Mouse (Mus musculus) A20 (cell line): ENCODE data around the gene Psmg4.

Source experiments
- DNase-seq: peaks from one replicate; pipeline ENCODE4 v3.0.0-alpha.2; 2011; ENCODE audit warnings: low read depth, low spot score

Gene Psmg4

DNA sequence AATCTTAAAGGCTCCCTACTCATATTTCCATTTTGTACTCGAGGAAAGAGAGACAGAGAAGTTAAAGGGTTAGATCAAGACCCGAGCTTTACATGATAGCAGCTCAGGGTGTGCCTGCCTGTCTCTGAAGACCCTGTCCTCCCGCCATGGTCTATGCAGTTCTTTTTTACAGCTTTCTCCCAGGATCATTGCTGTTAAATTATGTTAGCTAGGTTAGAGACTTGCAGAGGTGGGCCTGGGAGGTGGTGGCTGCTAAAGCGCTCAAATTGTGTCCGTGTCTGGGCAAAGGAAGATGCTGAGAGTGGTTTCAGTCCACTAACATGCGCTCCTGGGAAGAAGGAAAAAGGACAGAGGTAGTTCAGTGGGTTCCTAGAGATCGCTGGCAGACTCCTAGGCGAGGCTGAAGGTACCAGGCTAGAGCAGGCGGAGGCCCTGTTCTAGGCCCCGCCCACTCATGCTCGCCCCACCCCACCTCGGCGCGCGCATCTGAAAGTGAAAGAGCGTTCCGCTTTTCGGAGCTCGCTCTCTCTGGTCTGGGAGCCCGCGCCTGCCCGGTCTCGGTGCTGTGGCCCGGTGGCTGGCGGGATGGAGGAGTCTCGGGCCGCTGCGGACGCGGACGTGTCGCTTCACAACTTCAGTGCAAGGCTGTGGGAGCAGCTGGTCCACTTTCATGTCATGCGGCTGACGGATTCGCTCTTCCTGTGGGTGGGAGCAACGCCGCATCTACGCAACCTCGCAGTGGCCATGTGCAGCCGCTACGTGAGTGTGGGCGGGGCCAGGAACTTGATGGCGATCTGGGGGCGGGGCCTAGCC, at the start of gene Psmg4:
Gene Psmg4, plus strand, starts transcription at position 474 of the 813 bp plus-strand sequence.
- DNase-seq, result peak; percentile 97

DNA sequence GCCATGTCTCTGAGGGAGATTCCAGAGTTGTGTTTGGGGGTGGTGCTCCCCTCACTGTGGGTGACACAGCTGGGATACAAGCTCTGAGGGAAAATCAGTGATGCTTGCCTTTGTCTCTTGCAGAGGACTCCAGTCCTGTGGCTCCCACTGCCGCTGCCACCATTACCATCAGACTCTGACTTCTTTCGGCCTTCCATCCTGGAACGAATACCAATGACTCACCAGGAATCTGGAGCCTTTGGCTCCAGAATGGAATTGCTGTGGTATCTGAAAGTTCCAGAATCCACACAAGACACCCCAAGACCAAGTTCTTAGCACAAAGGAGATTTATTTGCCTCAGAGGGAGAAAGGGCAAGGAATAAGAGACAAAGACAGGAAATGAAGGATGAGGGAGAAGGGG, 49.7 kb upstream of the Psmg4 start:
- DNase-seq, result no peak

DNA sequence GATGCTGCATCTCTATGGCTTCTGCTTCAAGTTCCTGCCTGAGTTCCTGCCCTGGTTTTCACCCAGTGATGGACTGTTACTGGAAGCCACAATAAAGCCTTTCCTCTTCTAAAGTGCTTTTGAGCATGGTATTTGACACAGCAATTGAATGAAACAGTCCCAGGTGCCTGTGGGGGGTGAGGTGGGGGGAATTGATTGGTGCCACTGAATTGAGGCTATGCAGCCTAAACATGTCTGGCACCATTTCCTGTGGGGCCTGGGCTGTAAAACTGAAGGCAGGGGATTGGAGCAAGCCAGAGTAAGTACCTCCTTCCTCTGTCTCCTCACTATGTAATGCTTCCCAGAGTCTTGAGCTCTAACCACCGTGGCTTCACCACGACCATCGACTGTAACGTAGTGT, 48.1 kb upstream of the Psmg4 start:
- DNase-seq, result no peak

DNA sequence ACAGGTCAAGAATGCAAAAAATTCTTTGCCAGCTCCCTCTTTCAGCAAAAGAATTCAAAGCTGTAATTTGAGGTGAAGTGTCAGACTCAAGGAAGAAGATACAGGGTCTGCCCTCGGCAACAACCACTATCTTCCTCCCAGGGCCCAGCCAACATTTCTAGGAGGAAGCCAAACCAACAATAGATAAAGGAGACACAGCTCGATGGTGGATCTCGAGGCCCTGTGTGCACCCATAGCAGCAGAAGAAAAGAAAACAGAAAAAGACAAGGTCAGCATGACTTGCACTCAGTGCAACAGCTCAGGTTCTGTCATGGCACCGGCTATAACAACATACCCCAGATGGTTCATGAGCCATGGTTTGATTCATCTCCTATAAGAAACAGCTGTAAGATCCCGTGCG, 46.3 kb upstream of the Psmg4 start:
- DNase-seq, result no peak

DNA sequence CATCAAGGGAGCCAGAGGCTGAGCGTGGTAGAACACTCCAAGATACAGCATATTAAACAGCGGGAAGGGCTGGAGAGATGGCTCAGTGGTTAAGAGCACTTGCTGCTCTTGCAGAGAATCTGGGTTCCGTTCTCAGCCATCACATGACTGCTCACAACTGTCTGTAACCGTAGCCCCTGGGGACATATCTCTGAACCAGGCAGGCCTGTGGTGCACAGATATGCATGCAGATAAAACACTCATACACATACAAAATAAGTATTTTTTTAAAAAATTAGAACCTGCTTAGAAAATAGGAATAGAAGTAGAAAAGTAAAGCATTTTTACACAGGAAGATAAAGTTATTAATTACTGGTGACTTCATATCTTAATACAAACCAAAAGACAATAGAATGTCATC, 43.9 kb upstream of the Psmg4 start:
- DNase-seq, result no peak

DNA sequence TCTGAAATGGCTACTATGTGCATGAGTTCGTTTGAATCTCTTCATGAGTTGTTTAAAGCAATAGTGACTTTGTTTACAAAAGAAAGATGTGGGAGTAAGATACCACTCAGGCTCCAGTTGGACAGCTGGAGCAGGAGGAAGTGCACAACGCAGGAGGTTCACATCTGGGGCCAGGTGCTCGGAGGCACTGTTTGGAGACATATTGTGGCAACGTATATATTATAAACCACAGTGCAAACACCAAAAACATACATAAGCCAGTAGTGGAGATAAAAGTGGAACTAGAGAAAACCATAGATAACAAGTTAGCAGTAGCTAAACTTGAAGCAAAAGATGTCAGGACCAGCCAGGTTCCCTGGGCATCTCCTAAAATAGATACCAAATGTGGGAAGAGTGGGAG, 43.4 kb upstream of the Psmg4 start:
- no peak for DNase-seq

DNA sequence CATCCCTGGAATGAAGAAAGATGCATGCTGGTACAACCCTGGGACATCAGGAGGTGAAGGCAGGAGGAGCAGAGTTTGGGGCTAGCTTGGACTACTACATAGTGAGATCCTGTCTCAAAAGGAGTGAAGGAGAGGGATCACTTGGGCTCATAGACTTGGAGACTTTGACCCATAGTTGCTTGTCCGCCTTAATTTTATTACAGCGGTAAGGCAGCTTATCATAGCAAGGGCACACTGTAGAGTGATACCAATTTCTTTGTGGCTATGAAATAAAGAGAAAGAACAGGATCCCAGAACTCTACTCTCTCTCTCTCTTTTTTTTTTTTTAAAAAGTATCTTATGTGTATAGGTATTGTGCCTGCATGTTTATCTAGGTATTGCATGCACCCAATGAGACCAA, 42.2 kb upstream of the Psmg4 start:
- DNase-seq, result no peak

DNA sequence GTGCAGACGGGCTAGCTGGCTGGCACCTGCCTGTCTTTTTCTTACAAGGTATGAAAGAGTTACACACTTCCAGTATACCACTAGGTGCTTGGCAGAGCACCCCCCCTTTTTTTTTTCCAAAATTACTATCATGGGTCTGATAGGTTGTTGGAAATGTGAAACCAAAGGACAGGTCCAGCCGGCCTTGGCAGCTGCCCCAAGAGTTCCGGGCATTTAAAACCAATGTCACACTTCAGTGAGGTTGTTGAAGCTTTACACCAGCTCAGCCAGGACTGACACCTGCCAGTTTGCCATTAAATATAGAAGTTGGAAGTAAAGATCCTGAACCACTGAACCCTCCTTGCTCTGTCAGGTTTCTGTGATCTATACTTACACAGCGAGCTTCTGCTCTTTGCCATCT, 37.1 kb upstream of the Psmg4 start:
- no peak for DNase-seq

DNA sequence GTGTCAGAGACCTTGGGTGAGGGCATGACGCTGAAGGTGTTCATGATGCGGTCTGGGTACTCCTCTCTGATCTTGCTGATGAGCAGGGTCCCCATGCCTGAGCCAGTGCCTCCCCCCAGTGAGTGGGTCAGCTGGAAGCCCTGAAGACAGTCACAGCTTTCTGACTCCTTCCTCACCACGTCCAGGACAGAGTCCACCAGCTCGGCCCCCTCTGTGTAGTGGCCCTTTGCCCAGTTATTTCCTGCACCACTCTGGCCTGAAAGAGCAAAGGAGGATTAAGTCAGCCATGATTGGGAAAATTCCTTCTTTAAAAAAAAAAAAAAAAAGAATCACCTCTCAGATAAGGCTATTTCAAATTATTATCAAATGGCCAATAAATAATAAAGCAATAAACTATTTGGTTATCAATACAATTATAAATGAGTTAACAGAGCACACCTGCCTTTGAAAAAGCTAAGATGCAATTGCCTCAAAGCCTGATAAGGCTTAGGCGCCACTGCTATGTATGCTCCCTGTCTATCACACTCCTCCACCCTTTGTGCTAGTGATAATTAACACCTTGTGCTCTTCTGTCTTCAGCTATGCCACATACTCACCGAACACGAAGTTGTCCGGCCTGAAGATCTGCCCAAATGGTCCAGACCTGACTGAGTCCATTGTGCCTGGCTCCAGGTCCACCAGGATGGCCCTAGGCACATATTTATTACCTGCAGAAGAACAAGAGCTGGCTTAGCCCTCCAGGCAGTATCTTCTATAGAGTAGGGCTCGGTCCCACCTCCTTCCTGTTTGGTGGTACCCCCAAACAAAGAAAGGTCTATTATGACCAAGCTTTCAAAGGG, 34.3 kb upstream of the Psmg4 start:
- no peak for DNase-seq

DNA sequence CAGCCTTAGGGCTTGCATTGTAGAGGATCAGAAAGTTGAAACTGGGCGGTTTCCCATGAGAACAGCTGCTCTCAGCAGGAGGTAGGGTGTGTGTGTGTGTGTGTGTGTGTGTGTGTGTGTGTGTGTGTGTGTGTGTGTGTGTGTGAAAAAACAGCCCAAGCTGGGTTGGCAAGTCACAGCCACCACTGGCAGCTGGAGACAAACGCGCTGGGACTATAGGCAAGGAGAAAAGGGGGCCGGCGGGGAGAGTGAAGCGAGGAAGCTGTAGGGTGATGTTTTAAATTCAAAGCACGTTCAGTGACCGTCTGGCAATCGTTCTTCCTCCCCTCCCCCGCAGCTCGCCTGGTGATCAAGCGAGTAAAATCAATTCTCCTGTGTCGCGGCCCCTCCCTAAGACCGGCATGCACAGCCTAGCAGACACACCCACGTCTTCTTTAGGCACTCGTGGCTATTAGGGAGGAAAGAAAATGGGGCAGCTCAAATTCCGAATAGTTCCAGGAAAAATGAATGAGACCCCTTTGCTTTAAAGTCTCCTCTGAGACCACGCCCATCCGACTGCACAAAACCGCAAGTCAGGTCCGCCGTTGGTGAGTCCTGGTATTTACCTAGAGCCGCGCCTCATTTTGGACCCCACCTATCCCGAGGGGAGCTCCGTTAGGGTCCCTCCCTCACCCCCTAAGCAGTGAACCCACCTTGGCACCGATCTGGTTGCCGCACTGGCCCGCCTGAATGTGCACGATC, 33.1 kb upstream of the Psmg4 start:
- DNase-seq, result peak; percentile 86

DNA sequence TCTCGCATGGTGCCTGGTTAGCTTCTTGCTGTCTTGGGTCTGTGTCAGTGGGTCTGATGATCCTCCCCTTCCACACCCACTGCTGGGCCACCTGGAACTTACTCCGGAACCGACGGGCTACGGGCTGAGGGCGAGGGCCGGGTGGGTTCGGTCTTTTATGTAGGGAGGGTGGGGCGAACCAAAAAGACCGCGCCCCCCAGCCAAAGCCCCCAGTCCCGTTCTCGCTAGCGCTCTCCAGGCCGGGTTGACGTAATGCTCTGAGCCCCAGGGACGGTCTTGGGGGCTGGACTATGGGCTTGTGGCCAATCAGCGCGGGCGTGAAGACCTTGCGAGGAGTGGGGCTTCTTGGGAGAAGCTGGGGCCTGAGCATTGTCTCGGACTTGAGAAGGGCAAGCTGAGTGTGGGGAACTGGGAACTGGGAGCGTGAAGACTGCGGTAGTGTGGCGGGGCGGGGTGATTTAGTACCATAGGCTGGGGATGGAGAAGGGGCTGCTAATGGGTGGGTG, 32.5 kb upstream of the Psmg4 start, which contains the start of gene Tubb2b:
Gene Tubb2b, minus strand, starts transcription at position 241 of the 506 bp plus-strand sequence.
- peak; percentile 94 for DNase-seq

DNA sequence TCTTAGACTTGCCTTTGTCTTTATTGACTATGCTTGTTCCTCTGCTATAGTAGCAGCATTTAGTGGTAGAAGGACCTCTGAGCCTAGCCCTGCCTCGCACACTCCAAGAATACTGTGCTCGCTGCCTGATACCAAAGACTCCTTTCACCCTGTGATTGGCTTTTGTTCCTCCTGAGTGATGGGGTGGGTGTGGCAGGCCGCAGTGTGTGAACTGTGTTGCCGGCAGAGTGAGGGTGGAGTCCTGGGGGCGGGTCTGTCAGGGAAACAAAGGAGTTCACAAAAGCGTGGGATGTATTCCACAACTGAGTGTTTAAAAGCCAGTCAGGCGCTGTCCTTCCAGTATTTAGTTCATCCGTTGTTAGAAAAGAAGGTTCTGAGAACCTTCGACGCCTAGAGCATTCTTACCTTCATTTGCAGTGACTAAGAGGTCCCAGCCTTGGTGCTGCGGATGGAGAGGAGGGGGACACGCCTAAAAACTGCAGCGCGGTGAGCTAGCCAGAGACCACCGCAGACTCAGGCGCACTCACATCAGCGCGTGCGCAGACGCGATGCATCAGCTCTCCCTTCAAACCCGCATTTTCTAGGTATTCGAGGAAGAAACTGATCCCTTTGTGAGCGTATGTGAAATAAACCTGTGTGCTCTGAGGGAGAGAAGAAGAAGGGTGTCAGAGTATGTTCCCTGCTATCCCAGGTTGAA, 31.6 kb upstream of the Psmg4 start:
- no peak for DNase-seq

DNA sequence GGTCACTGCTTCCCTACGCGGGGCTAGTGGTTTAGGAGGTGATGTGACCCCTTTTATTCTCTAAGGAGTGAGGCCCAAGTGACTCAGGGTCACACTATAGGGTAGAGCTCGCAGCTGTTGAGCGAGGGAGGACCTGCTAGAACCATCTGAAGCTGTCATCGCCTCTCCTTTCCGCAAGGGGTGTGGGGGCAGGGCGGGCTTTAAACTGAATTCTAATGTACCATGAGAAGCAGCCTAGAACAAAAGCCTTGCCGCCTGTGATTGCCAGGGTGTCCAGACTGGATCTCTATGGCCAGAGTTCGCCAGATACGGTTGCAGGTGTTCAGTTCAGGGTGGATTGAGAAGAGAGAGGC, 31.1 kb upstream of the Psmg4 start:
- DNase-seq, result no peak

DNA sequence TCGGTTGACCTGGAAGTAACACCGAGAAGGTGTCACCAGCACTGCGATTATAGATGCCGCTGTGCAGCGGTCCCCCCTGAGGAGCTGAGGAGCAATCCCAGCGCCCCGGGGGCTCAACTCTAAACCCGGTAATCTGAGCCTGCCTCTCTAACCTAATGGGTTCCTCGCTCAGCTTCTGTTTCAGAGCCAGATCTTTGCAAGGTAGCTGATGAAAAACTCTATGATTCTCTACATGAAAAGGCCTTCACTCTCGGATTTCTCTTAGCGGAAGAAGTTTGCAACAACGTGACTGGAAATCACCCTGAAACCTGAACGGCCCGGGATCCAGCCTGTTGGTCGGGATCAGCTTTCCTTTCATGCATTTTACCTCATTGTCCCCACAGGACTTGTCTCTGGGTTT, 30.5 kb upstream of the Psmg4 start:
- no peak for DNase-seq

DNA sequence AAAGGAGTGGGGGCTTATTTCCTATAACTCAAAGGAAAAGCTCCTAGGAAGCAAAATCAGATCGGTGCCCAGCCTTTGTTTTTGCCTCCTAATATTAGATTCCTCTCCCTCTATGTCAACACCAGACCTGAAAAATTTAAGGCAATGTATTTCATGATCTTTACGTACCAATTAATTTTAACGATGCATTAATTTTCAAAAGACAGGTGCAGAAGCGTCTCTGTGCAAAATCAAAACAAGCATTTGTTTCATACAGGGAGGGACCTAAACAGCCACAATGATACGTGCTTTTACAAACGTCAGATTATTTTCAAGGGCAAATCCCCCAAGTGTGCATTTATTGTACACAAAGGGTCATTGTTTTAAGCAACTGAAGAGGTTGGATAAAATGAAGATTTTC, 29.9 kb upstream of the Psmg4 start:
- no peak for DNase-seq

DNA sequence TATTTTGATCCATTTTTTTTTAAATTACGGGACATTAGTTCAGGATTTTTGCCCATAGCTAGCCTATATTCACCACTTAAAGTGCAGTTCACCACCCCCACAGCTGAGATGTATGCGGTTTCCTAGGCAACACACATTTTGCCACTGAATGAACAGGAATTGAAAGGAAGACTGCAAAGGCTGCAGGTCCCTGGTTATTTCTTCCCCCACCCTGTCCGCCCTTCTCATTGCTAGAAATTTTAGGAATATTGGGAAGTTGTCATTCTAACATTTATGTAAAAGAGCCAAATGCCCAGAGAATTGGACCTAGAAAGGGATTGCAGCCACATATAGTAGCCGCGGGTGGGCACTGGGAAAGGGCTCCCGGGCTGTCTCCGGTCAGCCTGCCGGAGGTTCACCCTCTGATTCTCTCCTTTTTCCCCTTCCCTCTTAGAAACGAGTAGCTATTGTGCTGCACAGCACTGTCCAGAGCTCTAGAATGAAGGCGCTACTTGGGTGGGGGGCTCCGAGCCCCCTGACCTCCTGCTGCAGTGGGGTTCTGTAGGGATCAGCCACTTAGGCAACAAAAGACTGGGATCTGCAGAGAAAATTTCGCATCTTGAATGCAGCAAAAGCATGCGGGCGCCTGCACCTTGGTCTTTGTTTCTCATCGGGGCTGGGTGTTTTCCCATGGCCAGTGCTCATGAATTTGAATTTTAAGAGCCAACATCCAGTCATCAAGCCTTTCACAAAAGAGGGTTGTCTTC, 29.3 kb upstream of the Psmg4 start:
- DNase-seq, result no peak

DNA sequence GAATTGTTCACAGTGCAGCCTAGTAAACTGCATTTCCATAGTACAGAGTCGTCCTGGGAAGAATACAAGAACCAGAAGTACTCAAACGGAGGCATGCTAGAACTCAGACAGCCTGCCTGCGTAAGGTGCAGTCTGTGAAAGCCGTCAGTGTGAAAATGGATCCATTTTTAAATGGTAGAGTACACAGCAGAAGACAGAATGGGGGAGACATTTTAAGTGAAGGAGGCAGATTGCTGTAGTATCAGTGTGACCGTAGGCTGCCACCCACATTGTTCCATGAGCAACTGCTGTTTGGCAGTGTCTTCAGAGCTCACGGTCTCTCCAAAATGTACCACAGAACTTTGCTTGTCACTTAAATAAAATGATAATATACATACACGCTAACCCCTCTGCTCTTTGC, 28.5 kb upstream of the Psmg4 start:
- no peak for DNase-seq

DNA sequence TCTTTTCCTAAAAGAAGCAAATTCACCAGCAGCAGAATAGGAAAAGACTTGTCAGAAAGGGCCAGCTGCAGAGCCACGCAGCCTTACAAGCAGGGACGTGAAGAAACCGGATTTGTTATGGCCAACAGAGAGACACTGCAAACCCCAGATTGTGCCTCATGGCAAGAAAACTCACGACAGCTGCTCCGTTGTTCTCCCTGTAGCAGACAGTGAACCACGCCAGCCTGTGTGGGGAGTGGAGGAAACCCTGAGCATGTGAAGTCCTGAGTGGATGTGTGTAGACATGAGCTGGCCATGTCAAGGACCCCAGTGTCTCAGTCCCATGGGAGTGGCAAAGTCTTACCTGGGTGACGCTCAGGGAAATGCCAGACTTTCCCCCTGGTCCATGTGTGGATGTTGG, 26.2 kb upstream of the Psmg4 start:
- no peak for DNase-seq

DNA sequence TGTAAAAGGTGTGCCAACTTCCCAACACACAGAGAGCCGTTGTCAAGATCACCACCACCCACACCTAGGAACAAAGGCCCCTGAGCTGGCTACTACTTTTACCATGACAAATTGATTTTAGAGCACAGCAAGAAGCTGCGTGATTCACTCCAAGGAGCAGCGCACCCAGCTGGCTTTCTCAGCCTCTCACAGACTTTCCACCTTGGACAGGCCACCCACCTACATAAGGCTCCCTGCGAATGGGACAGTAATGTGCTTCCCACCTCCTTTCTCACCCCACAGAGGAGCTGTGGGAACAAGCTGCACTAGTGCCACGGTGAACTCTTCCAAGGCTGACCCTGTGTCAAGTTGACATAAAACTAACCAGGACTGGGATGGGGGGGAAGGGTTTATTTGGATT, 19.4 kb upstream of the Psmg4 start:
- DNase-seq, result no peak

DNA sequence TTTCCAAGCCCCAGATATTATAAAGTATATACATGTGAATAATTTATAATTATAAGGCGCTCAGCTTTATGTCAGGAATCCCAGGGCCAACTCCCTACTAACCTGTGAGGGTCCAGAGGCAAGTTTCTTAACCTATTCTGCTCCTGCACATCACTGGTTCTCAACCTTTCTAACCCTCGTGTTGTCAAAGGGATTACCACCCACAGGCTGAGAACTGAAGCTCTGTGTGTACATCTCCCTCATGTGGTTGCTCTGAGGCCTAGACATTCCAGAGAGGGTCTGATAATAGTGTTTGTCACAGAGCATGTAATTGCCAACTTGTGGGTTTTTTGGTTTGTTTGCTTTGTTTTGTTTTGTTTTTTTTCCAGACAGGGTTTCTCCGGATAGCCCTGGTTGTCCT, 15.8 kb upstream of the Psmg4 start:
- DNase-seq, result no peak

DNA sequence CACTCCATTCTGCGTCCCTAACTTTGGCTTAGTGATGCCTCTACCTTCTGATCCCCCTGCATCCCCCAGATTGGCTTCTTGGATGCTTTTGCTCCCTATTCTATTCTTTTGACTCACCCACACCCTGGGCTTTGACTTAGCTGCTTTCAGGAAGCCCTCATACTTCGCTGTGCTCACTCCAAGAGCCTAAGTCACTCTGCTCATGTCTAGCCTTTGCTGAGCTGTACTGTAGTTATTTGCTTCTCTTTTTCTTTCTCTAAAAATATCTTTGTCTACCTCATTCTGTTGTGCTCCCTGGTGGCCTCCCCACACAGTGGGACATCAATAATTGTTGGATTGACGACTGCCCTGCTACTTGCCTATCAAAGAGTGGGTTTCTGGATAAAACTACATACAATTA, 14.6 kb upstream of the Psmg4 start:
- DNase-seq, result peak; percentile 17
